Mouse (Mus musculus) liver, embryonic 16.5 days (tissue): ENCODE data around the gene St6galnac6. TPM values are rescaled to one million over a fixed set of nuclear protein-coding genes. Genes with fewer than 3 reads are reported as not detected.

Experiments
- ATAC-seq: fragments of 200-750 bp; cut with Nextera tagmentation; 2 replicates; pipeline ENCODE4 v1.8.0; 2017; ENCODE audit warnings: low read depth, mild to moderate bottlenecking, moderate number of reproducible peaks, moderate library complexity
- H3K27ac ChIP-seq: fragments of 300-500 bp; sonication (generic); 2 replicates; pipeline ENCODE4 v1.5.1; 2014; ENCODE audit warnings: mild to moderate bottlenecking, low read length
- H3K27me3 ChIP-seq: fragments of 300-500 bp; sonication (generic); 2 replicates; pipeline ENCODE4 v1.6.1; 2014; ENCODE audit warnings: low read depth, low read length, mixed read lengths; ENCODE audit not compliant: control insufficient read depth, insufficient read depth
- H3K36me3 ChIP-seq: fragments of 300-500 bp; sonication (generic); 2 replicates; pipeline ENCODE4 v1.6.1; 2014; ENCODE audit warnings: mild to moderate bottlenecking; ENCODE audit not compliant: control insufficient read depth, insufficient read depth
- H3K4me1 ChIP-seq: fragments of 300-500 bp; sonication (generic); 2 replicates; pipeline ENCODE4 v1.6.1; 2014; ENCODE audit warnings: low read depth, low read length, mixed read lengths; ENCODE audit not compliant: control insufficient read depth
- H3K4me2 ChIP-seq: fragments of 300-500 bp; sonication (generic); 2 replicates; pipeline ENCODE4 v1.6.1; 2014; ENCODE audit warnings: low read depth, low read length, mixed read lengths
- H3K4me3 ChIP-seq: fragments of 300-500 bp; sonication (generic); 2 replicates; pipeline ENCODE4 v1.5.1; 2014; ENCODE audit warnings: low read depth, mild to moderate bottlenecking, low read length
- H3K9ac ChIP-seq: fragments of 300-500 bp; sonication (generic); 2 replicates; pipeline ENCODE4 v1.6.1; 2014; ENCODE audit warnings: low read depth, low read length
- H3K9me3 ChIP-seq: fragments of 300-500 bp; sonication (generic); replicated peaks from 2 replicates; pipeline ENCODE4 v1.6.1; 2016; ENCODE audit warnings: low read length; ENCODE audit not compliant: control insufficient read depth
- WGBS: fragments of 180-500 bp; shearing (Covaris S2); extraction: QIAGEN DNeasy Blood & Tissue Kit; methylation state at CpG from one replicate; pipeline ENCODE4 v1.1.7; 2014; ENCODE audit not compliant: insufficient replicate concordance; 5-methylcytosine and 5-hydroxymethylcytosine counted together
- polyA plus RNA-seq: library from polyadenylated mRNA; unstranded; fragments of >200 nt; fragmentation: Nextera tagmentation; extraction: Ambion mirVana; gene quantifications from 2 replicates; pipeline ENCODE4 v1.2.1, GENCODE M21; 2015

The St6galnac6 gene
- polyA plus RNA-seq, 1 experiment from 2014 or later = 12.8 TPM

GRCm38 (mm10) chr2:32653764-32654163 is 54.3 kb downstream of the St6galnac6 start:
- Histone ChIP-seq H3K4me1 (peaks cover 28% of the 10 kb centered on the region), H3K27ac (no peak overlapping the region), H3K36me3 (no peaks in the 10 kb centered on the region), H3K9me3 (no peaks in the 10 kb centered on the region), H3K27me3 (no peaks in the 10 kb centered on the region), H3K4me2 (no peak overlapping the region), H3K9ac (no peak overlapping the region), H3K4me3 (no peak overlapping the region)
- 71% methylated on average over 7 of the region's 7 CpGs for WGBS
- peak; percentile 39; the same call in 1 of the 2 replicates for ATAC-seq

- peaks cover 37% of the 10 kb centered on the region for H3K4me1 ChIP-seq
- ATAC-seq = 0 out of 2 replicates have a peak, but pooled peaks have one; percentile 3
Measured at GRCm38 (mm10) chr2:32654743-32655393, 55.4 kb downstream of the St6galnac6 start.

GRCm38 (mm10) chr2:32655394-32655744 is 55.9 kb downstream of the St6galnac6 start:
- peak overlapping the region; percentile 47; the same call in 1 of the 2 replicates for H3K27ac ChIP-seq
- 63% methylated on average over 3 of the region's 3 CpGs for WGBS
- H3K36me3 ChIP-seq = no peaks in the 10 kb centered on the region
- no peak for ATAC-seq
- no peaks in the 10 kb centered on the region for H3K27me3 ChIP-seq
- no peak overlapping the region for H3K4me3 ChIP-seq
- H3K4me2 ChIP-seq = no peak overlapping the region
- H3K4me1 ChIP-seq = peaks cover 37% of the 10 kb centered on the region
- no peaks in the 10 kb centered on the region for H3K9me3 ChIP-seq
- no peak overlapping the region for H3K9ac ChIP-seq

More at GRCm38 (mm10) chr2:32654743-32655393, 55.4 kb downstream of the St6galnac6 start:
- Histone ChIP-seq H3K4me3 (no peak overlapping the region), H3K9ac (0 out of 2 replicates have a peak overlapping the region, but pooled peaks have one; percentile 7), H3K9me3 (no peaks in the 10 kb centered on the region), H3K36me3 (no peaks in the 10 kb centered on the region), H3K27me3 (no peaks in the 10 kb centered on the region), H3K4me2 (peak overlapping the region; percentile 2; the same call in 1 of the 2 replicates), H3K27ac (peak overlapping the region; percentile 47; the same call in 1 of the 2 replicates)
- WGBS = 35% methylated on average over 14 of the region's 14 CpGs

GRCm38 (mm10) chr2:32655826-32656225 is 56.3 kb downstream of the St6galnac6 start:
- no peak overlapping the region for H3K27ac ChIP-seq

GRCm38 (mm10) chr2:32658873-32659272 is 59.4 kb downstream of the St6galnac6 start:
- Histone ChIP-seq H3K27ac (peak overlapping the region; percentile 64), H3K4me2 (peak overlapping the region; percentile 11; the same call in 1 of the 2 replicates), H3K9ac (no peak overlapping the region), H3K36me3 (no peaks in the 10 kb centered on the region), H3K27me3 (no peaks in the 10 kb centered on the region), H3K4me3 (no peak overlapping the region), H3K9me3 (no peaks in the 10 kb centered on the region), H3K4me1 (peaks cover 36% of the 10 kb centered on the region)
- 21% methylated on average over 2 of the region's 2 CpGs for WGBS
- peak; percentile 49 for ATAC-seq

More at GRCm38 (mm10) chr2:32655826-32656225, 56.3 kb downstream of the St6galnac6 start:
- ATAC-seq = peak; percentile 38; the same call in 1 of the 2 replicates
- H3K9me3 ChIP-seq = no peaks in the 10 kb centered on the region
- H3K4me3 ChIP-seq = no peak overlapping the region
- H3K4me2 ChIP-seq = no peak overlapping the region
- WGBS = 64% methylated on average over 12 of the region's 12 CpGs
- no peaks in the 10 kb centered on the region for H3K27me3 ChIP-seq
- H3K9ac ChIP-seq = no peak overlapping the region
- no peaks in the 10 kb centered on the region for H3K36me3 ChIP-seq
- H3K4me1 ChIP-seq = peaks cover 37% of the 10 kb centered on the region

- H3K36me3 ChIP-seq = no peaks in the 10 kb centered on the region
- WGBS = 45% methylated on average over 7 of the region's 7 CpGs
- no peak overlapping the region for H3K27ac ChIP-seq
- H3K9me3 ChIP-seq = no peaks in the 10 kb centered on the region
- H3K4me1 ChIP-seq = peaks cover 26% of the 10 kb centered on the region
- no peaks in the 10 kb centered on the region for H3K27me3 ChIP-seq
- H3K4me3 ChIP-seq = no peak overlapping the region
- no peak overlapping the region for H3K9ac ChIP-seq
- peak; percentile 68 for ATAC-seq
- no peak overlapping the region for H3K4me2 ChIP-seq
Measured at GRCm38 (mm10) chr2:32661509-32662107, 62.1 kb downstream of the St6galnac6 start.

- Histone ChIP-seq H3K36me3 (no peaks in the 10 kb centered on the region), H3K4me1 (peaks cover 26% of the 10 kb centered on the region), H3K9me3 (no peaks in the 10 kb centered on the region), H3K27ac (no peak overlapping the region), H3K27me3 (no peaks in the 10 kb centered on the region), H3K4me3 (no peak overlapping the region), H3K9ac (no peak overlapping the region), H3K4me2 (no peak overlapping the region)
- 65% methylated on average over 5 of the region's 5 CpGs for WGBS
- ATAC-seq = no peak
Measured at GRCm38 (mm10) chr2:32662291-32662690, 62.8 kb downstream of the St6galnac6 start.

GRCm38 (mm10) chr2:32665345-32665744 is 65.8 kb downstream of the St6galnac6 start:
- no peaks in the 10 kb centered on the region for H3K36me3 ChIP-seq
- H3K4me2 ChIP-seq = no peak overlapping the region
- no peaks in the 10 kb centered on the region for H3K27me3 ChIP-seq
- no peaks in the 10 kb centered on the region for H3K9me3 ChIP-seq
- 71% methylated on average over 8 of the region's 8 CpGs for WGBS
- H3K4me3 ChIP-seq = no peak overlapping the region
- peaks cover 10% of the 10 kb centered on the region for H3K4me1 ChIP-seq
- no peak overlapping the region for H3K9ac ChIP-seq
- H3K27ac ChIP-seq = no peak overlapping the region
- ATAC-seq = no peak

- WGBS = 51% methylated on average over 6 of the region's 6 CpGs
- Histone ChIP-seq H3K9ac (no peak overlapping the region), H3K9me3 (no peaks in the 10 kb centered on the region), H3K4me2 (no peak overlapping the region), H3K36me3 (no peaks in the 10 kb centered on the region), H3K4me3 (no peak overlapping the region), H3K27me3 (no peaks in the 10 kb centered on the region), H3K27ac (no peak overlapping the region), H3K4me1 (peaks cover 10% of the 10 kb centered on the region)
- 0 out of 2 replicates have a peak, but pooled peaks have one; percentile 26 for ATAC-seq
Measured at GRCm38 (mm10) chr2:32665853-32666252, 66.3 kb downstream of the St6galnac6 start.
